Mouse (Mus musculus) kidney, embryonic 14.5 days (tissue): ENCODE measurements around the gene Adamtsl3. TPM values are rescaled to one million over a fixed set of nuclear protein-coding genes. Genes with fewer than 3 reads are reported as not detected.

Experiments
- ATAC-seq: fragments of 200-750 bp; cut with Nextera tagmentation; 2 replicates; pipeline ENCODE4 v1.8.0; 2017; ENCODE audit warnings: moderate number of reproducible peaks, mild to moderate bottlenecking, moderate TSS enrichment, moderate library complexity; ENCODE audit not compliant: low FRiP score, low TSS enrichment
- H3K27ac ChIP-seq: fragments of 300-500 bp; sonication (generic); 2 replicates; pipeline ENCODE4 v1.5.1; 2014; ENCODE audit warnings: low read depth, mild to moderate bottlenecking, low read length, moderate library complexity, mixed read lengths
- H3K27me3 ChIP-seq: fragments of 300-500 bp; sonication (generic); 2 replicates; pipeline ENCODE4 v1.6.1; 2014; ENCODE audit warnings: mild to moderate bottlenecking, low read length; ENCODE audit not compliant: control insufficient read depth, insufficient read depth
- H3K36me3 ChIP-seq: fragments of 300-500 bp; sonication (generic); 2 replicates; pipeline ENCODE4 v1.6.1; 2014; ENCODE audit warnings: low read length, mixed read lengths; ENCODE audit not compliant: control insufficient read depth, insufficient read depth
- H3K4me1 ChIP-seq: fragments of 300-500 bp; sonication (generic); 2 replicates; pipeline ENCODE4 v1.6.1; 2014; ENCODE audit warnings: low read length, mixed read lengths; ENCODE audit not compliant: control insufficient read depth, insufficient read depth
- H3K4me2 ChIP-seq: fragments of 300-500 bp; sonication (generic); replicated peaks from 2 replicates; pipeline ENCODE4 v1.6.1; 2014; ENCODE audit warnings: low read depth, mild to moderate bottlenecking, low read length
- H3K4me3 ChIP-seq: fragments of 300-500 bp; sonication (generic); 2 replicates; pipeline ENCODE4 v1.5.1; 2014; ENCODE audit warnings: mild to moderate bottlenecking, low read length
- H3K9ac ChIP-seq: fragments of 300-500 bp; sonication (generic); 2 replicates; pipeline ENCODE4 v1.6.1; 2014; ENCODE audit warnings: low read depth, mild to moderate bottlenecking, low read length, moderate library complexity
- H3K9me3 ChIP-seq: fragments of 300-500 bp; sonication (generic); 2 replicates; pipeline ENCODE4 v1.6.1; 2016; ENCODE audit warnings: low read length; ENCODE audit not compliant: control insufficient read depth
- WGBS: fragments of 180-500 bp; shearing (Covaris S2); extraction: QIAGEN DNeasy Blood & Tissue Kit; methylation state at CpG from one replicate; pipeline ENCODE4 v1.1.7; 2014; 5-methylcytosine and 5-hydroxymethylcytosine counted together
- polyA plus RNA-seq: library from polyadenylated mRNA; unstranded; fragments of >200 nt; fragmentation: Nextera tagmentation; extraction: Ambion mirVana; gene quantifications from 2 replicates; pipeline ENCODE4 v1.2.1, GENCODE M21; 2014

The Adamtsl3 gene
- polyA plus RNA-seq, 1 experiment from 2014 or later, result 0.39 TPM

DNA sequence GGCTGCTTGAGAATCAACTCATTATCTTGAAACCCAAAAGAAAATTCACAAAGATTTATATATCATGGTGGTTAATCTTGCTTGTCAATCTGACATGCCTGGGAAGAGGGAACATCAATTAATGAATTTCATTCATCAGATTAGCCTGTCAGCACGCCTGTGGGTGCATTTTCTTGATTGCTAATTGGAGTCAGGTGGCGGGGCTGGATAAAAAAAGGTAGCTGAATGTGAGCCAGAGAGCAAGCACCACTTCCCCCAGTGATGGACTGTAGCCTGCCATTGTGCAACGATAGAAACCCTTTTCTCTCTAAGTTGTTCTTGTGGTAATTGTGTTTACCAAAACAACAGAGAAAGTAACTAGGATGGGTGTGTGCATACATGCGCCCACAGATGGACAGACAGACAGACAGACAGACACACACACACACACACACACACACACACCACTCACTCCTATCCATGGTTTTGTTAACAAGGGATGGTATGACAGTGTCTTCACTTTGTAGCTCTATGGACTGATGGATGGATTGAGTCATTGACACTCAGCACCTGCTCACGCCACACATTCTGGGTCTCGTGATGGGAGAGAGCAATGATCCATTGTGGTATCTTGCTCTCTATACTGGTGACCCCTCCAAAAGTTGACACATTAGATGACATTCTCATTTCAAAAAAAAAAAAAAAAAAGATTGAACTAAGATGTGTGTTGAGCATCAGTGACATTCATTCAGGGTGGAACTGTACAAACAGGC lies 59.1 kb downstream of the Adamtsl3 start:
- no peaks in the 10 kb centered on the region for H3K36me3 ChIP-seq
- H3K27ac ChIP-seq, result no peak overlapping the region
- H3K4me3 ChIP-seq, result no peak overlapping the region
- no peaks in the 10 kb centered on the region; the same call in 1 of the 2 replicates for H3K9me3 ChIP-seq
- H3K4me2 ChIP-seq, result no peak overlapping the region
- no peak overlapping the region for H3K9ac ChIP-seq
- H3K27me3 ChIP-seq, result no peaks in the 10 kb centered on the region
- H3K4me1 ChIP-seq, result no peaks in the 10 kb centered on the region
- ATAC-seq, result no peak
- 77% methylated on average over 6 of the region's 6 CpGs for WGBS

DNA sequence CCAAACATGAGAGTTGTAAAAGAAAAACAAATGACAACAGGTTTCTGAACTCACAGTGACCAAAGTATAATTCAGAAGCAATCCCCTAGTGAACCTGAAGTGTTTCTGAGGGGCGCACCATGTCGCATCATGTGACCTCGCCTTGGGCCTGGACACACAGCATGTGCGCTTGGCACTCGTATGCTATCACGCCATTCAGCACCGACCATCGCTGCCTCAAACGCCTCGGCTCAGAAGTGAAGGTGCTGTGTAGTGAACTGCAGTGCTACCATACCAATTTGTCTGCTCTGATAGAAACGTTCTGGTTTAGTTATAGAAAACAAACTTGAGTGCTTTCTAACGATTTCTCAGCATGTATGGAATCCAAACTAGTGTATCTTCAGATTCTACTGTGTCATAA lies 59.7 kb downstream of the Adamtsl3 start:
- 86% methylated on average over 12 of the region's 12 CpGs for WGBS
- no peak for ATAC-seq
- Histone ChIP-seq H3K27ac (no peak overlapping the region), H3K9me3 (no peaks in the 10 kb centered on the region; the same call in 1 of the 2 replicates), H3K27me3 (no peaks in the 10 kb centered on the region), H3K36me3 (no peaks in the 10 kb centered on the region), H3K4me2 (no peak overlapping the region), H3K9ac (no peak overlapping the region), H3K4me3 (no peak overlapping the region), H3K4me1 (no peaks in the 10 kb centered on the region)

DNA sequence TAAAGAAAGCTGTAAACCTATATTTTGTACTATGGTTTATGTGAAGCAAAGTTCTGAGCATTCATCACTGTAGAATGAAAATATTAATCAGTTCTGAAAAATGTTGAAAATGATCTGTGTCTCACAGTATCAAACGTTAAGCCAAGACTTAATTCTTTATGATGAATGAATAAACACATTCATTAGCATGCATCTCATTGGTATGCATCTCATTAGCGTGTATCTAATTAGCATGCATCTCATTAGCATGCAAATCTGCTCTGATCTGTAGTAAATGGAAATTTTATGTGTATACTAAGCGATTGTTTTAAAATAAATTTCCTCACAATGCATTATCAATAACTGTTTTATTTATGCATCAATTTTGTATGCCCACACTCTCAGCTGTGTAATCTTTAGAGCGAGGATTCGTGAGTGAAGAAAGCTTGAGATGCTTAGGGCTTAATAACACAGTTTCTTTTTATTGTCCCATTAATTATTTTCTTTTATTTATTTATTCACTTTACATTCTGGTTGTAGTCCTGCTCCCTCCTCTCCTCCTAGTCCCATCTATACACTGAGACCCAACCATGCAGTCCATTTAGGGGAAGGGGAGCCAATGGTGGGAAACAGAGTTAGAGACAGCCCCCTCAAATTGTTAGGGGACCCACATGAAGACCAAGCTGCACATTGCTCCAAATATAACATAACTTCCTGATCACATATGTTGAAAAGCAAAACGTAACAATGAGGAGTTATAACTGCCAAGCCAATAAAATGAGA lies 60.4 kb downstream of the Adamtsl3 start:
- WGBS, result 83% methylated on average over 6 of the region's 6 CpGs
- no peak overlapping the region for H3K9ac ChIP-seq
- H3K4me1 ChIP-seq, result no peaks in the 10 kb centered on the region
- no peak overlapping the region for H3K4me3 ChIP-seq
- H3K27me3 ChIP-seq, result no peaks in the 10 kb centered on the region
- H3K9me3 ChIP-seq, result no peaks in the 10 kb centered on the region
- no peak for ATAC-seq
- no peak overlapping the region for H3K27ac ChIP-seq
- H3K36me3 ChIP-seq, result no peaks in the 10 kb centered on the region
- no peak overlapping the region for H3K4me2 ChIP-seq

DNA sequence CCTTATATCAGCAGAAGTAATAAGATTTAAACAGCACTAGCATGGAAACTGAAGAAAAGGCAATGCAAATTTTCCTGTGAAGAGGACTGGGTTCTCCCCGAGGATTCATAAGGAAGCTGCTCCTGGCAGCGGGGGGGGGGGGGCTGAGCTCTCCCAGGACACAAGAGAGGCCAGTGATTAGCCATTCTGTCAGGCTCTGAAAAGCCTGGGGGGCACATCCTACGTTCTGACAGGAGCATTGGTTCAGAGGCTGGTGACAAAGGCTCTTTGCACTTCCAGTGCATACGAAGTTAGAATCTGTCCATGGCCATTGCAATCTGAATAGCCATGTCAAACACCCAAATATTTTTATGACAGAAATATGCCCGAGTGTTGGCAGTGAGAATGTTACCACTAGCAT lies 61.4 kb downstream of the Adamtsl3 start:
- no peak overlapping the region for H3K27ac ChIP-seq
- WGBS, result 64% methylated on average over 4 of the region's 5 CpGs
- no peaks in the 10 kb centered on the region for H3K4me1 ChIP-seq
- no peak for ATAC-seq
- H3K9ac ChIP-seq, result no peak overlapping the region
- no peak overlapping the region for H3K4me2 ChIP-seq
- H3K4me3 ChIP-seq, result no peak overlapping the region
- no peaks in the 10 kb centered on the region for H3K27me3 ChIP-seq
- H3K9me3 ChIP-seq, result no peaks in the 10 kb centered on the region
- no peaks in the 10 kb centered on the region for H3K36me3 ChIP-seq

DNA sequence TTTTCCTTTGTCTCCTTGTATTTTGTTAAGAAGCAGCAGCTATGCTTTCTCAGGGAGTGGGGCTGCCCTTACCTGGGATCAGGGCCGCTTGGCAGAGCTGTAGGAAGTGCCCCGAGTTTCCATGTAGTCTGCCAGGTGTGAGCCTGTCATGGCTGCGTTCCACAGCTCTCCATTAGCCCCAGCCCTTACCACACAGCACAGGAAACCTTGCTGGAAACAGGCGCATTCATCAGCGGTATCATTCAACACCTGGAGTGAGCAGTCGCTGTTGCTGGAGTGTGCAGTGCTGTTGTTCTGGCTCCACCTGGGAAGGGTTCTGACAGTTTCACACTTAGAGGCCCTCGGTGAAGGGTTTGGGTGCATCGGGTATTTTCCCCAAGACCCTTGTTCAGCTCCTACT lies 62.1 kb downstream of the Adamtsl3 start:
- Histone ChIP-seq H3K36me3 (no peaks in the 10 kb centered on the region), H3K27me3 (no peaks in the 10 kb centered on the region), H3K9ac (no peak overlapping the region), H3K9me3 (no peaks in the 10 kb centered on the region), H3K4me1 (no peaks in the 10 kb centered on the region), H3K4me2 (no peak overlapping the region), H3K27ac (no peak overlapping the region), H3K4me3 (no peak overlapping the region)
- ATAC-seq, result no peak
- 80% methylated on average over 8 of the region's 8 CpGs for WGBS

DNA sequence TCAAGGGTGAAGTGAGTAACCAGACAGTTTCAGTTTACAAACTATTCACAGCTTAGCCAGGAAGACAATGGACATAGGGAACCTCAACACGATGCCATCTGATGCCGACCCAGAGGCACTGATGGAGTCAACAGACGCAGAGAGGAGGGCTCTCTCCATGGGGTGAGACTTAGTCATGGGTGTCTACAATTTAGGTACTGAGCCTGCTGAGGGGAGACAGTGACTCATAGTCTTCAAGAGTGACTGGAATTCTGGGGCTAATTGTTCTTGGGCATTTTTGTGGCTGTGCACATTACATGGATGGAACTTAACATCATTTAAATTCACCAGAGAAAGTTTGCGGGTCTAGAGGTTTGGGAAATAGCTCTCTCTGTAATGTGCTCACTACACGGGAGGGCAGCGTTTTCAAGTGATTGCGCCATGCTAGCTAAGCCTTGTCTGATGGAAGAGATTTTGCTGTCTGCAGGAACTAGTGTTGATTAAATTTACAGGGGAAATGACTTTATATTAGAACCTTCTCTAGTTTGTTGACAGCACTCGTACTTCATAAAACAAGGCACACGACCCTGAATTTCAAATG lies 70.1 kb downstream of the Adamtsl3 start:
- H3K4me2 ChIP-seq, result no peak overlapping the region
- no peaks in the 10 kb centered on the region for H3K27me3 ChIP-seq
- WGBS, result 86% methylated on average over 9 of the region's 9 CpGs
- no peaks in the 10 kb centered on the region for H3K36me3 ChIP-seq
- ATAC-seq, result no peak
- no peak overlapping the region for H3K4me3 ChIP-seq
- no peak overlapping the region for H3K9ac ChIP-seq
- H3K4me1 ChIP-seq, result no peaks in the 10 kb centered on the region
- H3K27ac ChIP-seq, result no peak overlapping the region
- H3K9me3 ChIP-seq, result no peaks in the 10 kb centered on the region

DNA sequence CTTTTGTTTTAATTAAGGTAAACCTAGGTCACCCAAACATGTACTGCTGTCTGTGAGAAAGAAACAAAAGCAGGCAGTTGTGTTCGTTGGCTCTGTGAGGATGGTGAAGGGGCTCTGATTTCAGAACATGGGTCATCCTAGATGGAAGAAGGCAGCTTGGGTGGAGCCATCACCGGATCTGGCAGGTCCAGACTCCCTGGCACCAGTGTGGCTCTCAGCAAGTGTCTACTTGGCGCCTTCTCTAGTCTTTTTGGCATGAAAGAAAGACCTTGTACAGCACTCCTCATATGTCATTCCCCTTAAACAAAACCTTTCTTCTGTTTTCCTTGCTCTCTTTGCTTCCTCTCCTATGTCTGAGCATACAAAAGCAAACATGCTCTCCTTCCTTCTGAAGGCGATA lies 75.5 kb downstream of the Adamtsl3 start:
- H3K4me2 ChIP-seq, result no peak overlapping the region
- no peak for ATAC-seq
- WGBS, result 33% methylated on average over 4 of the region's 4 CpGs

DNA sequence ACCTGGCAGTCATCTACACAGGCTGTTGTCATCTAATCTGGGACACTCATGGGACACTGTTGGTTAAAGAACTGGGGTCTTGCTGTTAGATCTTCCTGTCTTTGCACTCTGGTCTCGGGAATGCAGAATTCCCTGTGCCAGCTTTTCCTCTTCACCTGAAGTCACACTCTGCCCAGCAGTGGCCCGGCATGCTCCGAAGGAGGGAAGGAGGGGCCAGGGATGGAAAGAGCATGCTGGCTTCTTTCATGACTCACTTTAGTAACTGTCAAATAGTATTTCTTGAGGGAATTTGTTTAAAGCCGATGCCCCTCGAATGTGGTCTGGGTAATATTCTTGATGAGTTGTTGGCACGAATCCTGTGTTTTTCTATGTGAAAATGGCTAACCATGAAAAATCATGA lies 81.2 kb downstream of the Adamtsl3 start:
- no peaks in the 10 kb centered on the region for H3K4me1 ChIP-seq
- no peaks in the 10 kb centered on the region for H3K9me3 ChIP-seq
- WGBS, result 84% methylated on average over 6 of the region's 6 CpGs
- no peaks in the 10 kb centered on the region for H3K27me3 ChIP-seq
- H3K36me3 ChIP-seq, result no peaks in the 10 kb centered on the region
- H3K9ac ChIP-seq, result no peak overlapping the region
- H3K4me3 ChIP-seq, result no peak overlapping the region
- H3K27ac ChIP-seq, result no peak overlapping the region
- no peak overlapping the region for H3K4me2 ChIP-seq
- ATAC-seq, result no peak

More for the DNA sequence above, 75.5 kb downstream of the Adamtsl3 start:
- H3K4me3 ChIP-seq, result no peak overlapping the region
- H3K9me3 ChIP-seq, result no peaks in the 10 kb centered on the region
- no peaks in the 10 kb centered on the region for H3K36me3 ChIP-seq
- no peaks in the 10 kb centered on the region for H3K4me1 ChIP-seq
- H3K9ac ChIP-seq, result no peak overlapping the region
- H3K27me3 ChIP-seq, result no peaks in the 10 kb centered on the region
- H3K27ac ChIP-seq, result no peak overlapping the region

DNA sequence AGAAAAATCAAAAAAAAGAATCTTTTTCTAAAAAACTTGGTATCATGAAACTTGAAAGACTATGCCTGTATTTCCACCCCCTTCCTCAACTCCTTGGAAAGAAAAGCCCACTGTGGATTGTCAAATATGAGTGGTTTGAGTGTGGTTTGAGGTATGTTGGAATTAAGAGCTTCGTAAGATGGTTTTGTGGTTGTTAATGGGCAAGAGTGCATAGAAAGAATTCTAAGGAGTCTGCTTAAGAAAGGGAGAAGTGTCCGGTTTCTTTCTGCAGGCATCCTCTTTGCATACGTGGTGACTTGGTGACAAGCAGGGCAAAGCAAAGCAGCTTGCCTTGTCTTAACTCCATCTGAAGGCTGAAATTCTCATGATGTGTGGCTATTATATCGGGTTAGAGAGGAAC lies 81.6 kb downstream of the Adamtsl3 start:
- Histone ChIP-seq H3K27ac (no peak overlapping the region), H3K36me3 (no peaks in the 10 kb centered on the region), H3K27me3 (no peaks in the 10 kb centered on the region), H3K9ac (no peak overlapping the region), H3K9me3 (no peaks in the 10 kb centered on the region), H3K4me3 (no peak overlapping the region), H3K4me1 (no peaks in the 10 kb centered on the region), H3K4me2 (no peak overlapping the region)
- WGBS, result 83% methylated on average over 4 of the region's 4 CpGs
- ATAC-seq, result no peak
